Mouse (Mus musculus): Measurements from ENCODE around the gene Ankrd23. TPM values are rescaled to one million over a fixed set of nuclear protein-coding genes. Genes with fewer than 3 reads are reported as not detected.

Gene Ankrd23
- polyA plus RNA-seq, 1 experiment: 5.8 TPM

DNA sequence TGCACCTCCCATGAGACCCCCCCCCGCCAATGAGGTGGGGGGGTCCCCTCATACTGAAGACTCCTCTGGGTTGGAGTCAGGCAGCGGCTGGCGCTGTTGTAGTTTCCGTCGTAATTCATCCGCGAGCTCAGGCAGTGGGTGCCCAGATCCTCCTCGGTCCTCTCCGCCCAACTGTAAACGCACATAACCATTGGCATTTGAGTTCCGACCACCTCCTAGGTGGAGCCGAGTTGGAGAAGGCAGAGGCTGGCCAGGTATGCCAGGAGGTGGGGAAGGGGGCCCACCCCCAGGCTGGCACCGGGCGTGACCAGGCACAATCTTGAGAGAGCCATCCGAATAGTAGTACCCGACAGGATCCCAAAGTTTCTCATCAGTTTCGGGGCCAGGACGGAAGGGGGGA, 12.8 kb upstream of the Ankrd23 start:
- 86% methylated on average over 18 of the region's 18 CpGs for WGBS
- peaks cover 3% of the 10 kb centered on the region; the same call in 1 of the 2 replicates for H3K4me1 ChIP-seq (ENCODE audit: control insufficient read depth, insufficient read depth, insufficient read length, low read length)
- no peak for TF ChIP-seq POLR2A (IDR thresholded peaks at IDR 0.05; ENCODE audit: low read depth, low read length)
- no peak for TF ChIP-seq CTCF (IDR thresholded peaks at IDR 0.05; ENCODE audit: extremely low read depth, insufficient read length, insufficient replicate concordance, low read depth, low read length)
- no peak overlapping the region for H3K4me3 ChIP-seq (ENCODE audit: low read depth, low read length)
- no peaks in the 10 kb centered on the region for H3K27me3 ChIP-seq (ENCODE audit: control insufficient read depth, insufficient read depth, low read length)
- no peak overlapping the region for H3K27ac ChIP-seq (ENCODE audit: insufficient read depth, low read depth, low read length)
- peaks cover 10% of the 10 kb centered on the region; the same call in 1 of the 2 replicates for H3K36me3 ChIP-seq (ENCODE audit: control insufficient read depth, insufficient read depth, low read length)

DNA sequence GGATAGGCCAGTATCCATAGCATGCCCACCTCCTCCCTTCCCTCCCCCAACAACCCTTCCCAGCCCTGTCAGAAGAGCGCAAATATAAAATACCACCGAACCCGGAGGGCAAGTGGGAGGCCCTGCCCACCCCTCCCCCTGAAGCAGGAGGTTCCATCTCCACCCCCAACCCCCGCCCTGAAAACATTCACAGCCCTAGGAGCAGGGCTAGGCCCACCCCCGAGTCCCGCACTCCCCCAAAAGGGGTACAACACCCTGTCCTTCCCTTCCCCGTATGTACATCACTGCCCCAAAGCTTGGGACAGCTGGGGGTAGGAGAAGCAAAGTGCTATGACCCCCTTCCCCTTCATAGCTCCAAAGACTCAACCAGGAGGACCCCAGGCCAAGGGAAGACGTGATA, 12.1 kb upstream of the Ankrd23 start:
- H3K27ac ChIP-seq (ENCODE audit: insufficient read depth, low read depth, low read length): no peak overlapping the region
- no peaks in the 10 kb centered on the region for H3K27me3 ChIP-seq (ENCODE audit: control insufficient read depth, insufficient read depth, low read length)
- H3K4me1 ChIP-seq (ENCODE audit: control insufficient read depth, insufficient read depth, insufficient read length, low read length): peaks cover 3% of the 10 kb centered on the region; the same call in 1 of the 2 replicates
- H3K4me3 ChIP-seq (ENCODE audit: low read depth, low read length): no peak overlapping the region
- peaks cover 10% of the 10 kb centered on the region; the same call in 1 of the 2 replicates for H3K36me3 ChIP-seq (ENCODE audit: control insufficient read depth, insufficient read depth, low read length)
- 69% methylated on average over 8 of the region's 8 CpGs for WGBS
- TF ChIP-seq POLR2A (IDR thresholded peaks at IDR 0.05; ENCODE audit: low read depth, low read length) (no peak), CTCF (IDR thresholded peaks at IDR 0.05; ENCODE audit: extremely low read depth, insufficient read length, insufficient replicate concordance, low read depth, low read length) (no peak)

DNA sequence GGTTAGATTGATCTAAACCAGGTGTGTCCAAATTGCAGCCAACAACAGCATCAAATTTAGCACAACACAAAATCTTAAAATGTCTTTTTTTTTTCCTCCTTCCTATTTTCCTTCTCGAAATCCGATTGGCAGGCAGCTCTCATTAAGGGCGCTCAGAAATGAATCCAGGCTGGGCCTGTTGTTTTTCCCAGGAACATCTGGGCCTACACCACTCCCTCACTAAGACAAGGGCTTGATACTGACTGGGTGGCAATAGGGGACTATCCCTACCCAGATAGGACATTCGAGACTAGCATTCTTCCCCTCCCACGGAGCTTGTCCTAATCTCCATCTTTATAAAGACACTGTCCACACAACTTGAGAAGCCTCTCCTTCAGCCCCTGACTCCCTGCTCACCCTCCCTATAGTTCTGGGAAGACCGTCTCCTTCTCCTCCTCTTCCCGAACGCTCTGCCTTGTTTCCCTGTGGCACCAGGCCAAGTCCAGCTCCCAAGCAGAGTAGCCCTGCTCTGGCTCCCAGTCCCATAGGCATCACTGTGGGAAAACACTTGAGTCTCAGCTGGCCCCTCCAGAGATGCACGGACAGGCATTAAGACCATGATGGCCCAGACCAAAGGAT, 11.4 kb upstream of the Ankrd23 start:
- peak overlapping the region; percentile 25; the same call in 1 of the 2 replicates for H3K27ac ChIP-seq (ENCODE audit: insufficient read depth, low read depth, low read length)
- H3K4me1 ChIP-seq (ENCODE audit: control insufficient read depth, insufficient read depth, insufficient read length, low read length): peaks cover 3% of the 10 kb centered on the region; the same call in 1 of the 2 replicates
- no peak for TF ChIP-seq POLR2A (IDR thresholded peaks at IDR 0.05; ENCODE audit: low read depth, low read length)
- TF ChIP-seq CTCF (IDR thresholded peaks at IDR 0.05; ENCODE audit: extremely low read depth, insufficient read length, insufficient replicate concordance, low read depth, low read length): no peak
- H3K27me3 ChIP-seq (ENCODE audit: control insufficient read depth, insufficient read depth, low read length): no peaks in the 10 kb centered on the region
- peaks cover 10% of the 10 kb centered on the region; the same call in 1 of the 2 replicates for H3K36me3 ChIP-seq (ENCODE audit: control insufficient read depth, insufficient read depth, low read length)
- WGBS: 49% methylated on average over 9 of the region's 9 CpGs
- H3K4me3 ChIP-seq (ENCODE audit: low read depth, low read length): no peak overlapping the region

DNA sequence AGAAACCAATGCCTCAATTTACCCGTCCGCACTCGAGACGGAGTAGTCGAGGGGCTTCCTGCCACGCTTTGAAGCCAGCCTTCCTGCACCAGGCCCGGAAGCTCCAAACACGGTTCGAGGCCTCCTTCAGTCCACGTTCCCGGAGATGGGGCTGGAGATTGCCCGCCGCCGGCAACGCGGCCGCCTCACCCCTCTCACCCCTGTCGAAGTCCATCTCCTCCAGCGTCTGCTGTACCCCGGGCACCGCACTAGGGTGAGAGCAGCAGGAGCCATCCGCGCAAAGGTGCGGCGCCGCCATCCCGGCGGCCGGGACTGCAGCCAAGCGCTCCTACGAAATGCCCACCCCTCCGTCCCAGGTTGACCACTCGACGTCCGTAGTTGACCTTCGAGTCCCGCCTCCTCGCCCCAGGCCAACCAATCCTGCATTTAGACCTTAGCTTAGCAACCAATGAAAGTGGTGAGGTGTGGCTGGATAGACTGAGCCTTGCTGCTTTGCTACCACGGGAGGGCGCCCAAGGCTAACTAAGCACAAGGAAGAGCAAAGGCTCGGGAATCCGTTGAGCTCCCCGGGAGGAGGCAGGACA, 10.3 kb upstream of the Ankrd23 start, which contains the start of gene Ankrd39:
Ankrd39 (minus strand) TSS at position 558 of the 584 bp plus-strand sequence.
- H3K36me3 ChIP-seq (ENCODE audit: control insufficient read depth, insufficient read depth, low read length): peaks cover 7% of the 10 kb centered on the region; the same call in 1 of the 2 replicates
- H3K4me1 ChIP-seq (ENCODE audit: control insufficient read depth, insufficient read depth, insufficient read length, low read length): peaks cover 3% of the 10 kb centered on the region; the same call in 1 of the 2 replicates
- WGBS: under 1% methylated on average over 43 of the region's 43 CpGs
- H3K27ac ChIP-seq (ENCODE audit: insufficient read depth, low read depth, low read length): peak within 1 kb of the TSS; percentile 27
- H3K4me3 ChIP-seq (ENCODE audit: low read depth, low read length): peak within 1 kb of the TSS; percentile 76
- TF ChIP-seq POLR2A (IDR thresholded peaks at IDR 0.05; ENCODE audit: low read depth, low read length): peak; percentile 61; the same call in 1 of the 2 replicates
- peak; percentile 96 for TF ChIP-seq CTCF (IDR thresholded peaks at IDR 0.05; ENCODE audit: extremely low read depth, insufficient read length, insufficient replicate concordance, low read depth, low read length)
- no peaks in the 10 kb centered on the region for H3K27me3 ChIP-seq (ENCODE audit: control insufficient read depth, insufficient read depth, low read length)

DNA sequence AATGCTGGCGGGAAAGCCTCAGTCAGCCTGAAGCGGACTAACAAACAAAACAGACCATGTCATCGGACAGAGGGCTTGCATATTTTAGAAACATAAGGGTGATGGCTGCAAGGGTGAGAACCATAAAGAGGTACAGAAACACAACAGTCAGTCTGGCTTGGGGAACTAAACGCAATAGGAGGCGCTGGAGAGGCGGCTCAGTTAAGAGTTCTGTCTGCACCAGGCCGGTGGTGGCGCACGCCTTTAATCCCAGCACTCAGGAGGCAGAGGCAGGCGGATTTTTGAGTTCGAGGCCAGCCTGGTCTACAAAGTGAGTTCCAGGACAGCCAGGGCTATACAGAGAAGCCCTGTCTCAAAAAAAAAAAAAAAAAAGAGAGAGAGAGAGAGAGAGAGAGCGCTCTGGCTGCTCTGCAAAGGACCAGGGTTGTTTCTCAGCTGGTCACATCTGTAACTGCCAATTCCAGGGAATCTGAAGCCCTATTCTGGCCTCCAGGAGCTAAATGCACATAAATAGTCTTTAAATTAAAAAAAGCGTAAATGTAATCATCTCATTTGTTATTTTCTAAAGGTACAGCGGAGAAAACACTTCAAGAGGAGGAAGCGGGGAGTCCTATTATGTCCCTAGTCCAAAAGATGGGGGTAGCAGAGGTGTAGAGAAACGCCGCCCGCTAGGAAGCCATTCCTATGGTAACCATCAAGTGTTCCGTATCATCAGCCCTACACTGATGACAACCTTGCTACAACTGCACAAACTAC, 9.3 kb upstream of the Ankrd23 start:
- TF ChIP-seq POLR2A (IDR thresholded peaks at IDR 0.05; ENCODE audit: low read depth, low read length) (no peak), CTCF (IDR thresholded peaks at IDR 0.05; ENCODE audit: extremely low read depth, insufficient read length, insufficient replicate concordance, low read depth, low read length) (no peak)
- H3K4me3 ChIP-seq (ENCODE audit: low read depth, low read length): no peak overlapping the region
- no peaks in the 10 kb centered on the region for H3K27me3 ChIP-seq (ENCODE audit: control insufficient read depth, insufficient read depth, low read length)
- H3K27ac ChIP-seq (ENCODE audit: insufficient read depth, low read depth, low read length): no peak overlapping the region
- 69% methylated on average over 19 of the region's 19 CpGs for WGBS
- peaks cover 14% of the 10 kb centered on the region for H3K36me3 ChIP-seq (ENCODE audit: control insufficient read depth, insufficient read depth, low read length)
- peaks cover 3% of the 10 kb centered on the region; the same call in 1 of the 2 replicates for H3K4me1 ChIP-seq (ENCODE audit: control insufficient read depth, insufficient read depth, insufficient read length, low read length)

DNA sequence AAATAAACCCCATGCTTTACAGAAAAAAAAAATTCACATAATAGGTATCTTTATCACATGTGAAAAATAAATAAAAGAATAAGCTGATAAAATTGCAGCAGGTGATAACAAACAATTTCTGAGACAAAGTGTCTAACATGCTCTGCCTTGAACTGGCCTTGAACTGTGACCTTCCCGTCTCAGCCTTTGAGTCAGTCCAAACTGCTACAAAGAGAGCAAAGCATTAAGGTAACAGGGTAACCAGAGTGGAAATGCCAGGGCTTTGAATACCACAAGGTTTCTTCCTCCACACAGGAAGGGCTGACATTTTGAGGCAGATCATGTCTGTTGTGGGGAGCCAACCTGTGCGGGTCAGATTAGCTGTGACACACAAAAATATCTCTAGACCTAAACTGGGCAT, 8.7 kb upstream of the Ankrd23 start:
- no peak for TF ChIP-seq POLR2A (IDR thresholded peaks at IDR 0.05; ENCODE audit: low read depth, low read length)
- TF ChIP-seq CTCF (IDR thresholded peaks at IDR 0.05; ENCODE audit: extremely low read depth, insufficient read length, insufficient replicate concordance, low read depth, low read length): no peak
- Histone ChIP-seq H3K27ac (ENCODE audit: insufficient read depth, low read depth, low read length) (no peak overlapping the region), H3K36me3 (ENCODE audit: control insufficient read depth, insufficient read depth, low read length) (peaks cover 19% of the 10 kb centered on the region), H3K4me3 (ENCODE audit: low read depth, low read length) (no peak overlapping the region), H3K4me1 (ENCODE audit: control insufficient read depth, insufficient read depth, insufficient read length, low read length) (peaks cover 3% of the 10 kb centered on the region; the same call in 1 of the 2 replicates), H3K27me3 (ENCODE audit: control insufficient read depth, insufficient read depth, low read length) (no peaks in the 10 kb centered on the region)
- WGBS: 65% methylated on average over 2 of the region's 2 CpGs
